Mouse (Mus musculus) heart, adult 2 months (tissue): ENCODE data around the gene Trim25. TPM values are rescaled to one million over a fixed set of nuclear protein-coding genes. Genes with fewer than 3 reads are reported as not detected.

Source experiments
- DNase-seq, 2 experiments: peaks; one replicate each; pipeline ENCODE4 v3.0.0; 2021
- H3K27ac ChIP-seq: fragments of 200-600 bp; 2 replicates; pipeline ENCODE4 v1.8.1; 2022
- H3K27me3 ChIP-seq: fragments of 200-500 bp; 2 replicates; pipeline ENCODE4 v1.6.1; 2012; ENCODE audit warnings: mild to moderate bottlenecking, low read length, inconsistent platforms, mixed read lengths; ENCODE audit not compliant: control insufficient read depth, insufficient read depth
- H3K36me3 ChIP-seq: fragments of 200-500 bp; 2 replicates; pipeline ENCODE4 v1.6.1; 2012; ENCODE audit warnings: low read length, inconsistent platforms; ENCODE audit not compliant: control insufficient read depth, insufficient read depth
- H3K4me1 ChIP-seq: fragments of 200-500 bp; 2 replicates; pipeline ENCODE4 v1.6.1; 2011; ENCODE audit warnings: low read length; ENCODE audit not compliant: control insufficient read depth, insufficient read depth
- H3K4me3 ChIP-seq: fragments of 200-600 bp; 2 replicates; pipeline ENCODE4 v1.8.1; 2022
- H3K79me2 ChIP-seq: fragments of 200-500 bp; replicated peaks from 2 replicates; pipeline ENCODE4 v1.6.1; 2012; ENCODE audit warnings: mild to moderate bottlenecking, inconsistent platforms, low read length, moderate library complexity, mixed read lengths; ENCODE audit not compliant: control insufficient read depth, insufficient read depth
- H3K9ac ChIP-seq: fragments of 200-500 bp; 2 replicates; pipeline ENCODE4 v1.6.1; 2012; ENCODE audit warnings: low read depth, mild to moderate bottlenecking, control low read depth, inconsistent platforms, low read length, mixed read lengths
- CTCF ChIP-seq: fragments of 200-600 bp; IDR thresholded peaks from 2 replicates; pipeline ENCODE4 v1.8.1; 2022; ENCODE audit warnings: antibody characterized with exemption, mild to moderate bottlenecking, moderate library complexity
- EP300 ChIP-seq: fragments of 200-500 bp; IDR thresholded peaks from 2 replicates; pipeline ENCODE4 v1.6.1; 2011; ENCODE audit warnings: low read depth, low read length, control low read depth; ENCODE audit not compliant: insufficient read depth
- POLR2A ChIP-seq: fragments of 200-500 bp; IDR thresholded peaks from 2 replicates; pipeline ENCODE4 v1.6.1; 2011; ENCODE audit warnings: mild to moderate bottlenecking, low read depth, low read length, control low read depth; ENCODE audit not compliant: insufficient read depth
- WGBS: fragments of 180-500 bp; shearing (Covaris S2); methylation state at CpG from one replicate; pipeline ENCODE4 v1.1.7; 2018; 5-methylcytosine and 5-hydroxymethylcytosine counted together
- intact Hi-C: fragments of 180-260 bp; cut with DNase I; formaldehyde crosslinking; loops from one replicate; pipeline ENCODE4 v1.15.1; 2025
- polyA plus RNA-seq: library from polyadenylated mRNA; depleted of rRNA; stranded (reverse); fragments of >200 nt; gene quantifications from 2 replicates; pipeline ENCODE4 v1.2.3, GENCODE M21; 2012
- total RNA-seq, 2 experiments: library from RNA; stranded (reverse); gene quantifications; 2 replicates each; pipeline ENCODE4 v1.2.3; 2021

Trim25 gene
- total and polyA plus RNA-seq, 3 experiments = 13.6 to 24.3 (median 17.7) TPM

DNA sequence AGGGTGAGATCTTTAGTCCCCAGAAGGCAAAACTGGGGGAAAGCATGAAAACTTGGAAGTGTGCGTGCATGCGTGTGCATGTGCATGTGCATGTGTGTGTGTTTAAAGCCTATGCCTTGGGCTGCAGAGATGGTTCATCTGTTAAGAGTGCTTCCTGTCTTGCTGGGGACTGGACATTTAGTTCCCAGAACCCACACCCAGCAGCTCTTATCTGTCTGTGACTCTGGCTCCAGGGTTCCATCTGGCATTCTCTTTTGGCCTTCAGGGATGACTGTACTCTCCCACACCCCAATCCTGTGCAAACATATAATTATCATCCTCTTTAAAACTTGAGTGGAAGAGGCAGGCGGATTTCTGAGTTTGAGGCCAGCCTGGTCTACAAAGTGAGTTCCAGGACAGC is 26.9 kb downstream of the Trim25 start:
- Histone ChIP-seq H3K79me2 (no peaks in the 10 kb centered on the region), H3K4me1 (peaks cover 30% of the 10 kb centered on the region), H3K4me3 (no peak overlapping the region), H3K9ac (no peak overlapping the region), H3K36me3 (peaks cover 2% of the 10 kb centered on the region; the same call in 1 of the 2 replicates), H3K27ac (peak overlapping the region; percentile 86), H3K27me3 (no peaks in the 10 kb centered on the region)
- peak; percentile 87 for TF ChIP-seq EP300
- no peak for TF ChIP-seq POLR2A
- intact Hi-C loops = no loop called here
- peak in 1 of 2 experiments; percentile 44 for DNase-seq
- WGBS = 61% methylated on average over 3 of the region's 3 CpGs

DNA sequence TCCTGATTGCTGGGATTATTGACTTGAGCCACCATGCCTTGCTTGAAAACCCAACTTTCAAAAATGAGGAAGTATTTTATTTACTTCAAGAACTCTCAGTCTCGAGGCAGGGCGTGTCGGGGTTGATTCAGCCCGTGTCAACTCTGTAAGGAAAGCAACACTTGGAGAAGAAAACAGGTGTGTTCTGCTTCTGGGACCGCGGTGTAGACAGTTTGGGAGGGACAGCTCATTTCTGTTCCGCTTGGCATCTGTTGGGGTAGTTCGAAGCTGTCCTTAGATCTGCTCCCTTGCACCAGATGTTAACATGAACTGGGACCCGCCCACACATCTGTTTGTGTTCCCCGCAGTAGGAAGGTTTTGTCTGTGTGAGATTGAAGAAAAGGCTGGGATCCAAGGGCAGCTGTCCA is 28.8 kb downstream of the Trim25 start:
- peak; percentile 69 to 72 for DNase-seq
- Histone ChIP-seq H3K36me3 (no peaks in the 10 kb centered on the region), H3K4me3 (no peak overlapping the region), H3K4me1 (peaks cover 26% of the 10 kb centered on the region), H3K27me3 (no peaks in the 10 kb centered on the region), H3K27ac (peak overlapping the region; percentile 74), H3K79me2 (no peaks in the 10 kb centered on the region), H3K9ac (no peak overlapping the region)
- WGBS = 39% methylated on average over 10 of the region's 10 CpGs
- peak; percentile 68; the same call in 1 of the 2 replicates for TF ChIP-seq EP300
- TF ChIP-seq CTCF = no peak
- intact Hi-C loops = loop anchor here (1.0 to 2.0 kb wide), 2 partner anchors 29 to 33 kb away; partner anchors contain the start of gene Trim25

DNA sequence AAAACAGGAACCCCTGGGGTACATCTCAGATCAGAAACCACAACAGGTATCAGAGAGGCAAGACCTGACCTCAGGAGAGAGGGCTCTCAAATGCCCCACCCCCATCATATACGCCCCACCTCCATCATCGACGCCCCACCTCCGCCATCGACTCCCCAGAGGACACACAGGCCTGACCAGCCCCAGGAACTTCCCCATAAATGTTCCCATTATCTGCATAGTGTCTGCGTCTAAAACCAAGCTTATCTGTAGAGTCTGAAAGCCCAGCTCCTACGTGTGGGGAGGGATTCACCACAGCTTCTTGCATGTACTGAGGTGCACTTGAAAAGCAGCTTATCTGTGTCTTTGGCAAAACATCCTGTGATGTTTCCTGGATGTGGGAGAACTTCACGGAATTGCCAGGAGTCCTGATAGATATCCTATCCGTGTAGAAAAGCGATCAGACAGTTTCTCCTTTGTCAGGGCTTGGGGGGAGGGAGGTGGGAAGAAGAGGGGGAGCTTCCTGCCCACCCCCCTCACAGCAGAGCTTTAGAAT is 29.8 kb downstream of the Trim25 start:
- TF ChIP-seq POLR2A (no peak; the same call in 1 of the 2 replicates), EP300 (no peak)
- DNase-seq = peak; percentile 65 to 77
- Histone ChIP-seq H3K9ac (0 out of 2 replicates have a peak overlapping the region, but pooled peaks have one; percentile 24), H3K36me3 (no peaks in the 10 kb centered on the region), H3K27ac (peak overlapping the region; percentile 74), H3K27me3 (no peaks in the 10 kb centered on the region), H3K4me1 (peaks cover 24% of the 10 kb centered on the region), H3K4me3 (no peak overlapping the region), H3K79me2 (no peaks in the 10 kb centered on the region)
- WGBS = 16% methylated on average over 10 of the region's 10 CpGs
- intact Hi-C loops = loop anchor here (1.0 to 2.0 kb wide), 2 partner anchors 30 to 32 kb away; partner anchors contain the start of gene Trim25

DNA sequence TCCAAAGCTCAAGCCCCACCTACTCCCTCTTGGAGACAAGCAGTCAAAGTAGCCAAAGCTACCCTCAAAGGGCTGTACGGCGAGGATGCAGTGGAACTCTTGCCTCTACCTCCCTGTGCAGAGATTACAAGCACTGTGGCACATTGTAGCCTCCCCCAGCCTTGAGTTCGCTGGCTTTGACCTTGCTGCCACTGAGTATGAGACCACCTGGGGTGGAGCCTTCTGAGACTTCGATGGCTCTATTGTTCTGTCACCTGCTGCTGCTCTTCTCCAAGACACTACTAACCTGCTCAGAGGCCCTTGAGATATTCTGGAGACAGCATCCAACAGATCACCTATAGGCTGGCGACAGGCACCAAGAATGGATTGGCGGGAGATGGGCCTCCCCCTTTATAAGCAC is 31.4 kb downstream of the Trim25 start:
- no peaks in the 10 kb centered on the region for H3K79me2 ChIP-seq
- 91% methylated on average over 6 of the region's 6 CpGs for WGBS
- H3K27ac ChIP-seq = no peak overlapping the region
- DNase-seq = no peak
- no peak for TF ChIP-seq EP300
- H3K4me3 ChIP-seq = no peak overlapping the region
- H3K36me3 ChIP-seq = no peaks in the 10 kb centered on the region
- H3K27me3 ChIP-seq = no peaks in the 10 kb centered on the region
- peaks cover 16% of the 10 kb centered on the region for H3K4me1 ChIP-seq
- intact Hi-C loops = no loop called here
- H3K9ac ChIP-seq = no peak overlapping the region

DNA sequence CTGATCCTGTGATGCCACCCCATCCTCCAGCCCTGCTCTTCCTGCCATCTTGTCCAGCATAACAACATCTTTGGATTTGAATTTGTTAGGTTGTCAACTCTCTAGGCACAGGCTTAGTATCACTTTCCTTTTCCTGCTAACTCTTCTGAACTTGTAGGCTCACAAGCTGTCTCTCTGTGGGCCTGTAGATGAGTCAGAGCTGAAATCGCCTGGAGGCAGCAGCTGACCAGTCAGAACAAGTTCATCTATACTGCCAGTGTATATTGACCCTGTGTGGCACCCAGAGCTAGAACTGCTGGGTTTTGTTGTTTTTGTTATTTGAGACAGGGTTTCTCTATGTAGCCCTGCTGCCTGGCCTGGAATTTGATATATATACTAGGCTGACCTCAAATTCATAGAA is 32.0 kb downstream of the Trim25 start:
- H3K9ac ChIP-seq = no peak overlapping the region
- no peak overlapping the region for H3K27ac ChIP-seq
- DNase-seq = no peak
- H3K27me3 ChIP-seq = no peaks in the 10 kb centered on the region
- no peaks in the 10 kb centered on the region for H3K36me3 ChIP-seq
- WGBS = 76% methylated on average over 1 of the region's 1 CpGs
- peaks cover 12% of the 10 kb centered on the region for H3K4me1 ChIP-seq
- no peak for TF ChIP-seq POLR2A
- TF ChIP-seq CTCF = no peak
- no peak for TF ChIP-seq EP300
- H3K4me3 ChIP-seq = no peak overlapping the region
- no peaks in the 10 kb centered on the region for H3K79me2 ChIP-seq
- intact Hi-C loops = no loop called here

DNA sequence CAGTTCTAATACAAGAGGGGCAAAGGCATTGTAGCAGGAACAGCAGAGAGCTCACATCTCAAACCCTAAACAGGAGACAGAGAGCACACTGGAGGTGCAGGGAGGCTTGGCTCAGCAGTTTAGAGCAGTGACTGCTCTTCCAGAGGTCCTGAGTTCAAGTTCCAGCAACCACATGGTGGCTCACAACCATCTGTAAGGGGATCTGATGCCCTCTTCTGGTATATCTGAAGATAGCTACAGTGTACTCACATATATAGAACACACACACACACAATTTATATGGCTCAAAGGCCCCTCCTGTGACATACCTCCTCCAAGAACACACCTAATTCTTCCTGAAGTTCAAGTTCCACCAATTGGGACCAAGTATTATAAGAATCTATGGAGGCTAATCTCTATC is 35.4 kb downstream of the Trim25 start:
- peak; percentile 59 for TF ChIP-seq CTCF
- TF ChIP-seq POLR2A = no peak
- H3K27ac ChIP-seq = no peak overlapping the region
- intact Hi-C loops = no loop called here

More for the DNA sequence above, 35.4 kb downstream of the Trim25 start:
- Histone ChIP-seq H3K4me3 (no peak overlapping the region), H3K27me3 (no peaks in the 10 kb centered on the region), H3K9ac (no peak overlapping the region), H3K36me3 (peaks cover 5% of the 10 kb centered on the region), H3K4me1 (no peaks in the 10 kb centered on the region), H3K79me2 (no peaks in the 10 kb centered on the region)
- no peak for DNase-seq
